Mouse (Mus musculus) MEL-GATA-1-ER (cell line): Measurements from ENCODE around the gene Krtap28-10.
"Not testable (repeated sequence)": the region's sequence is repeated elsewhere in the genome, so short reads cannot be mapped to it uniquely, and the experiment has no call there.

Experiments used
- DNase-seq: peaks from one replicate; pipeline ENCODE4 v3.0.0-alpha.2; 2012; ENCODE audit warnings: low read depth; ENCODE audit errors: extremely low read depth

The Krtap28-10 gene

GRCm38 (mm10) chr1:83014477-83014876 lies 27.8 kb downstream of the Krtap28-10 start:
- DNase-seq: no peak

GRCm38 (mm10) chr1:83007471-83007870 lies 34.8 kb downstream of the Krtap28-10 start:
- no peak for DNase-seq

- no peak for DNase-seq
Measured at GRCm38 (mm10) chr1:83006218-83007179, 35.8 kb downstream of the Krtap28-10 start.

- DNase-seq: not testable (repeated sequence)
Measured at GRCm38 (mm10) chr1:83000306-83000705, 42.0 kb downstream of the Krtap28-10 start, which contains the start of gene Gm47959. Gm47959 (plus strand) TSS chr1:83000548.

GRCm38 (mm10) chr1:82993947-82994346 lies 48.3 kb downstream of the Krtap28-10 start:
- no peak for DNase-seq

GRCm38 (mm10) chr1:82992093-82992492 lies 50.2 kb downstream of the Krtap28-10 start:
- no peak for DNase-seq

- DNase-seq: no peak
Measured at GRCm38 (mm10) chr1:82991596-82991995, 50.7 kb downstream of the Krtap28-10 start.
